Mouse (Mus musculus) liver (tissue): ENCODE data around the gene Psmc3ip.
"Not testable (repeated sequence)": the region's sequence is repeated elsewhere in the genome, so short reads cannot be mapped to it uniquely, and the experiment has no call there.

Experiments
- DNase-seq: peaks from one replicate; pipeline ENCODE4 v3.0.0-alpha.2; 2020; ENCODE audit warnings: mixed read lengths

The Psmc3ip gene

DNA sequence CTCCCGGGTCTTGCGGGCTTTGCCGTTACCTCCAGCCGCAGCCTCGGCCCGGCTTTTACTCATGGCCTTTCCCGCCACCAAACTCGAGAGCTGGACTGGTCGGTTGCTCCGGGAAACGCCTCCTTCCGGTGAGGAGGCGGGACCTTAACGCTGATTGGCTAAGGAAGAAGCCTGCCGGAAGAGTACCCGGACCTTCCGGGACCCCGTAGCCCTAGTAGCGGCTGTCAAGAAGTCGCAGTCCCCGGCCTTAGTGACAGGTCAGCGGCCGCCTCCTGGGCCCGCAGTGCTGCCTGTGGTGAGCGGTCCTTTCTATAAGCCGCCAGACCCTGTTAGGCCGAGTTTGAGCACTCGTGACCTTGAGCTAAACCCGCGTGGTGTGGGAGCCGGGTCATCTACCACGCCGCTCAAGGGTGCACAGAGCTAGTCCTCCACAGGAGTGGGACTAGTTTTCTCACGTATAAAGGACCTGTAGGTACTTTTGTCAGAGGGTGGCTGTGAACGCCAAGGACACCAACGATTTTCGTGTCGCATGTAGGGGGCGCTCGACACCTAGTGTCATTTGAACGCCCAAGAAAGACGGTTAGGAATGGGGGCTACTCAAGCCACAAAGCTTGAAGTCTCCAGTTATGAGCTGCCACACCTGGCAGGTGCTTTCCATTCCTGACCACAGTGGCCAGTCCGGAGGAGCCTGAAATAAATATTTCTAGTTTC is at the start of gene Psmc3ip:
Gene Psmc3ip (minus strand): TSS at position 123 of the 711 bp plus-strand sequence.
- DNase-seq: peak; percentile 94

DNA sequence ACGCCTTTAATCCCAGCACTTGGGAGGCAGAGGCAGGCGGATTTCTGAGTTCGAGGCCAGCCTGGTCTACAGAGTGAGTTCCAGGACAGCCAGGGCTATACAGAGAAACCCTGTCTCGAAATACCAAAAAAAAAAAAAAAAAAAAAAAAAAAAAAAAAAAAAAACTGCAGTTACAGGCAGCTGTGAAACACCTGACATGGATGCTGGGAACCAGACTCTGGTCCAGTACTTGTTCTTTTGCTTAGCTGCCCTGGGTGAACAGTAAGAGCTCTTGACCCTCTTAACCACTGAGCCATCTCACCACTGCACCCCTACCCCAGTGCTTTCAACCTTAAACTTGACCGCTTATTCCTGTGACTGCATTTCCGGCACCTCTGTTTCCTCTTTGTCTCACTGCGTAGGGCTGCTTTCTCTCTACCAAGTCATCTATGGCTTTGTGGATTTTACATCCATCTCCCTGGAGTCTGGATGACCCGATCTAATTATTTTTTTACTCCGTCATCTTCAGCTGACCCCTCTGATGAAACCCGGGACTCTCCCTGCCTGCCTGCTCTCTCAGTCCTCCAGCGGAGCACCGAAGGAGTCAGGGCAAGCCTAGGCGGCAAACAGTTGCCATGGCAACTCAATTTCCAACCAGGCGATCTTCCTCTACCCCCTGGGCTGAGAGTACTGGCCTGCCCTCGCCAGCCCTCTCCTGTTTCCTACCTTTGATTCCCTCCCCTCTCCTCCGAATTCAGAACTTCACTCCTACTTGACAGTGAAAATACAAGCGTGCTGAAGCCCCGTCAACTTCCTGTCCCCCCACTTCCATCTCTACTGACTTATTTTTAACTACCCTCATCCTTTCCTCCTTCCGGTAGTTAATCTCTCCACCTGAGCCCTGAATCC is 48.3 kb upstream of the Psmc3ip start:
- DNase-seq: no peak

DNA sequence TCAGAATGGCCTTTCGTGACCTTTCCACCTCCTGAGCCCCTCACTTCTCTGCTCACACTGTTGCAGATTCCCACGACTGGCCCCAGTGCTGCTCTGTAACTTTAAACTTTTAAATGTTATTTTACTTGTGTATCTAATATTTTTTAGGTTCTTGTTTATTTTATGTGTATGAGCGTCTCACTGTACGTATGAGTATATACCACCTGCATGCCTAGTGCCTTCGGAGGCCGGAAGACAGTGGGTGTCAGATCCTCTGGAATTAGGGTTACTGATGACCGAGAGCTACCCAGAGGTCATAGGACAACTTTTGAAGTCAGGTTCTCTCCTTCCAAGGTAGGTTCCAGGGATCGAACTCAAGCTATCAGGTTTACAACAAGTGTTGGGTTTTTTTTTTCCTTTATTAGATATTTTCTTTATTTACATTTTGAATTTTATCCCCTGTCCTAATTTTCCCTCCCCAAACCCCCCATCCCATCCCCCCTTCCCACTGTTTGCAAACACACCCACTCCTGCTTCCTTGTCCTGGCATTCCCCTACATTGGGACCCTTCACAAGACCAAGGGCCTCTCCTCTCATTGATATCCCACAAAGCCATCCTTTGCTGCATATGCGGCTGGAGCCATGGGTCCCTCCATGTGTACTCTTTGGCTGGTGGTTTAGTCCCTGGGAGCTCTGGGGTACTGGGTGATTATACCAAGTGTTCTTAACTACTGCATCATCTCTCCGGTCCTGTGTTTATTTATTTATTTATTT is 47.2 kb upstream of the Psmc3ip start:
- no peak for DNase-seq

DNA sequence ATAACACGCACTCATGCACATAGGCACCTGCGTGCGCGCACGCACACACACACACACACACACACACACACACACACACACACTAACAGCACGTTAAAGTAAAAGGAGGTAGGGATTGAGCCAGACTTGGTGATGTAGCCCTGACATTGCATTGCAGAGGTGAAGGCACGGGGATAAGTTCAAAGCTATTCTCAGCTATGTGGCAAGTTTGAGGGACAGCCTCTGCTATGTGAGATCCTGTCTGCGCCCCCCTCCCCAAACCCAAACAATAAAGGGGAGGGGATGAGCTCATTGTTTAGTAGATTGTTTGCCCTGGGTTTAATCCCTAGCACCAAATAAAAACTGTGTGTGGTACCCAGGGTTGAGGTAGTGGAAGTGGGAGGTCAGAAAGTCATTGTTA is 45.9 kb upstream of the Psmc3ip start:
- no peak for DNase-seq

DNA sequence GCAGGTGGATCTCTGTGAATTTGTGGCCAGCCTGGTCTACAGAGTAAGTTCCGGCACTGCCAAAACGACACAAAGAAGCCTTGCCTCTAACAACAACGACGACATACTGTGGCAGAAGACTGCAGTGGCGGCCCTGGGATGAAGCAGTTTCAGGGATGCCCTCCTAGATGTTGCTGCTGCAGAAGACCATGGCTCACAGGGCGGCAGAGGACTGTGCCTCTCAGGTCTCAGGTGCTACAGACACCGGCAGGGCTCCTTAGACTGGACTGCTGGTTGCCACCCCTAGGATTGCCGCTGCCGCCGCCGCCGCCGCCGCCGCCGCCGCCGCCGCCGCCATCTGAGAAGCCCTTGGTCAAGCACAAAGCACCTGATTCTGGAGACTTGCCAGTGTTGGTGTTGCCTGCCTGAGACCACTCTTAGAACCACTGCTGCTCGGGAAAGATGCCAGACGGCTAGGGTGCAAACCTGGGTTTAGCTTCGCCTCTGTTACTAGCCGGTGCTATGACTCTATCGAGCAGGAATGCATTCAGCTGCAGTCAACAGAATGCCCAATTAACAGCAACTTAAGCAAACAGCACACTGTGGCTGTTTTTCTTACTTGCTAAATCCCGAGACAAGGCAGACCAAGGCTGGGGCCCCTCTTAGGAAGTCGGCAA is 45.1 kb upstream of the Psmc3ip start:
- DNase-seq: no peak

DNA sequence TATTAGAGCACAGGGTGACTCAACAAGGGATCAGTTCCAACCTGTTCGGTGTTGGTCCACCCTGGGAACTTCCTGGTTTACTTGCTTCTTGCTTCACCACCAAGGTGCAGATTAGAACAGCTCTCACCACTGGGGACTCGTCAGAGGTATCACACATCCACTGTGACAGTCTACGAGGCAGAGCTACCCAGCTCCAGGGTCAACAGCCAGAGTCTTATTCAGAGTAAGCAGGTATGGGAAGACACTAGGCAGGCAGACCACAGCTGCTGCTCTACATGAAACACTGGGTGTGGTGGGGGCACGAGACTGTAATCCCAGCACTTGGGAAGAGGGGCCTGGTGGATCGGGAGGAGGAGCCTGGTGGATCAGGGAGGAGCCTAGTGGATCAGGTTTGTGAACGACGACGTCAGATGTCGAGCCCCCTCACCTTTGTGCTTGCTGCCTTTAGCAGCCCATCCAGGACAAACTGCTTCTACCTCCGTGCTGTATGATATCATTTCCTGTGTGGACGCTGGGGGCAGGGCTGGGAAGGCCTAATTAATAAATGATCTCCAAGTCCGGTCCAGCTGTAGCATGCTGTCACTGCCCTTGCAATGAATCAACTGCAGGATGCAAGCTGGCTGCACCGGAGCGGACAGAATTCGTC is 43.4 kb upstream of the Psmc3ip start:
- DNase-seq: no peak

DNA sequence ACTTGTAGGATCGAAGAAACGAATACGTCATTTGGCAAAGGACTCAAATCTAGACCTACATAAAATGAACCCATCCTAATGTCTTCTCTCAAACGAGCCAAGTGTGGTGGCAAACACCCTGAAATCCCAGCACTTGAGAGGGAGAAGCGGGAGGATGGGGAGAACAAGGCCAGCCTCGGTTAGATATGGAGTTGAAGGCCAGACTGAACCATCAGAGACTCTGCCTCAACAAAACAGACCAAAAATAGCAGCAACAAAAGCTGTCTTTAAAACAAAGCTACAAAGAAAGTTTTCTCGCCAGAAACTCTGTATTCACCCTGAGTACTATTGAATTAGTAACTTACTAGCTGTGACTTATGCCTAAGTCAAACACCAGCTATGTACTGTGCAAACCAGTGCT is 41.8 kb upstream of the Psmc3ip start:
- DNase-seq: no peak

DNA sequence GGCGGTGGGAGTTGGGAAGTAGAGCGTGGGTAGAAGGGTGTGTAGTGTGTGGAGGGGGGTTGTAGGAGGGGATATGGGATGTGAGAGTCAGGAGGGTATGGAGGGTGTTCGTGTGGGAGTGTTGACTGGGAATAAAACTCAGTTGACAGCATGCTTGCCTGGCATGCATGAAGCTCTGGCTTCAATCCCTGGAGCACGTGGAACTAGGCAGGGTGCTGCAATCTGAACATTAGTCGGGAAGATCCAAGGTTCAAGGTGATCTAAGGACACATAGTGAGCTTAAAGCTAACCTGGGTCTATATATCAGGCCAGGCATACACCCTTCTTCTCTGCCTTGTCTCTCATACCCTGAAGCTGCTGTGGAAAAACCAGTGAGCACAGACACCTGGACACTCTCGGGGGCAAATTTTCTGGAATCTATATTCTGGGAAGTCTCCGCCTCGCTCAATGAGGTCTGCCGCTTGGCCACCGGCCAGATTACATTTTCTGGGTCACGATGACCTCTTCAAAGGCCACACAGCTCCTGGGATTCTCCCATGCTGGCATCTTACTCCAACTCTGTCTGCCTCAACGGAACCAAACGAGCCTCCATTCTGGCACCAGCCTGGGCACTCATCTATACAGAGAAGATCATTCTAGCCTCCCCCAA is 39.1 kb upstream of the Psmc3ip start:
- DNase-seq: no peak

DNA sequence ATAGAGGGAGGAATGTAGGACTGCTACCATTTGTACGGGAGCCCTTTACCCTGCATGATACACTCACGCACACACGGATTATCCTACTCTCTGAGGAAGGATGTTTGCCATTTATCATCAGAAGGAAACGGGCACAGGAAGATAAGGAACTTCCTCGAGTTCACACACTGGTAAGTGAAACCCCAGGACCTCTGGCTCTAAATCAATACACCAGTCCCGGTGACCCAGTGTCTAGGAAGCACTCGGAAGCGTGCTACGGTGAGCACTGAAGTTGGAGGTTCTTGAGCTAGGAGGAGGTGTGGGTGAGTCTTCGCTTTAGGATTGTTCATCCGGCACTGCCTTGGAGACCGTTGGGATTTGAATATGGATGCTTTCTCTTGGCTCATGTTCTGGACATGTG is 37.8 kb upstream of the Psmc3ip start:
- DNase-seq: no peak

DNA sequence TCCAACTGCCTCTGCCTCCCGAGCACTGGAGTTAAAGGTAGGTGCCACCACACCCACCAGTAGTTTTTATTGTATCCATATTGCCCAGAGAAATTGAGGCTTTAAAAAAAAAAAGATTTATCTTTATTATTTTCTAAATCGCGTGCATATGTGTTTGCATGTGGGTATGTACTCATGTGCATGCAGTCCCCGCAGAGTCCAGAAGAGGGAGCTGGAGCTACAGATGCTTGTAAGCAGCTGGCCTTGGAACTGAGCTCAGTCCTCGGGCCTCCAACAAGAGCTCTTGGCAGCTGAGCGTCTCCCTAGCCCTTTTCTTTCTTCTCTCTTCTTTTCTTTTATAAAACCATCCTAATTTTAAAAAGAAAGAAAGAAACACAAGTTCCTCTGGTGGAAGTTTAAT is 36.5 kb upstream of the Psmc3ip start:
- DNase-seq: peak; percentile 68

DNA sequence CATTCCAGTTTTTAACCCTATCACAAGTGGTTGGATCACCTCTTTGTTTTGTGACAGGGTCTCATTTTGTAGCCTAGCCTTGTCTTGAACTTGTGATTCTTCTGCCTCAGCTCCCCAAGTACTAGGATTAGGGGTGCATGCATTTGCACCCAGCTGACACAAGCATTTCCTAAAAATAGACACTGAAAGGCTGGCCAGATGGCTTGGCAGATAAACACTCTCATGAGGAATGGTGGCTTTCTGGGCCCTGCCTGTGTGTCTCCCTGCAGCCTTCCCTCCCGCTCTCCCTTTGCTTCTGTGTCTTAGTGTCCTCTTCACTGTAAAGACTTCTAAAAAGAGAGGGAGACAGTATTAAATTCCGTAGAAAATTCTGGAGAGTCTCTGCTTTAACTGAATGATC is 36.0 kb upstream of the Psmc3ip start:
- no peak for DNase-seq

DNA sequence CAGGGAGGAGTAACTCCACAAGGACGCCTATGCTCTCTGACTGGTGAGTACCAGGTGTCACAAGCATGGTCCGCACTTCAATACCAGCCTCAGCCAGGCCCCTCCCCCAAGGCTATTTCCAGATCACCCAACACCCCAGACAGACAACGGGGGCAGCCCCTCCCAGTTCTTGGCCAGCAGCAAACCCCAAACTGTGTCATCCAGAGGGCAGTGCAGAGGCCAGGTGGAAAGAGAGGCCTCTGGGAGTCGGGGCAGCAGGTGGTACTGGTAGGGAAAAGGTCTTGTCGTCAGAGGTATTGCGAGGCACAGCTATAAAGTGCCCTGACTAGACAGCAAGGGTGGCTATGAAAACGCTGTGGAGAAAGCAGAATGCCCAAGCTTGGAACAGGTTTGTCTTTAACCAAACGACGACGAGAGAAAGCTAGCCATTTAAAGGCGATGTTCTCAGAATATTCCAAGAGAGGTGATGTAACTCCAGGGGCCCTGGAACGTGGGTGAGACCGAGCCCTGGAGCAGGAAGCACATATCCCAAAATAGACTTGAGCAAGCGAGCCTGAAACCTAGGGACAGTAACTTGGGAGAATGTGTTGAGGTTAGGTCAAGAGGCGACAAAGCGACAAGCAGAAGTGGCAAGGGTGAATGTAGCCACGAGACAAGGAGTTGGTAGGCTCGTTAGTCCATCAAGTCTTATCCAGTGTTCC is 35.0 kb upstream of the Psmc3ip start:
- no peak for DNase-seq

DNA sequence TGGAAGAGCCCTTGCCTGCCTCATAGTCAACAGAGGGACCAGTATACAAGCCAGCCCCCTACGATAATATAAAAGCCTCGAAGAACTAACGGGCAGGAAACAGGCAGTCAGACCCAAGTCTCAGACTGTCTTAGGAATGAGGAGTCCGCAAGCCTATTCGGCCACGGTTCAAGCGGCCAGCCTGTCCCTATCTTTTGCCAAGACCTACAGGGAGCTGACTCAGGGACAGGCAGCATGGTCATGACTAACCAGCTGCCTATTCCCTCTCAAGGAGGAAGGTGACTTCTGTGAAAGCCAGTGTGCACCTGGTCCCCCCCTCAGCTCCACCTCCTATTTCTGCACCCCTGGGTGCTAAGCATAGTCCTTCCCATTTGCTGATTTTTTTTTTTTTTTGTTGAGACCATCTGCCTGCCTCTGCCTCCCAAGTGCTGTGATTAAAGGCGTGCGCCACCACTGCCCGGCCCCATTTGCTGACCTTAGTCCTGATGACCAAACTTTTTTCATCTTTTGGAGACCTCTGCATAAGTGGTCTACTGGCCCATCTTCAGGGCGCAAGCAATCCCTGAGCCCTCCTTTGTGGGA is 33.9 kb upstream of the Psmc3ip start:
- DNase-seq: no peak

DNA sequence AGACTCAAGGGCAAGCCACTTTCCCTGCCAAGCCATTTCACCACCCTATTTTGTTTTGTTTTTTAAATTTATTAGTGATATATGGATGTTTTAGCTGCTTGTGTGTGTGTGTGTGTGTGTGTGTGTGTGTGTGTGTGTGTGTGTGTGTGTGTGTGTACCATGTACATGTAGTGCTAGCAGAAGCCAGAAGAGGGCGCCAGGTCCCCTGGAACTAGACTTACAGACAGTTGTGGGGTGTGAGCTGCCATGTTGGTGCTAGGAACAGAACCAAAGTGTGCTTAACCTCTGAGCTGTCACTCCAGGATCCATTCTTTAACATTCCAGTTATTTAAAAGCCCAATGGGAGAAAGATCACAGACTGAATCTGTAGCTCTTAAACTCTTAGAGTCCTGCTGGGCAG is 31.8 kb upstream of the Psmc3ip start:
- no peak for DNase-seq

DNA sequence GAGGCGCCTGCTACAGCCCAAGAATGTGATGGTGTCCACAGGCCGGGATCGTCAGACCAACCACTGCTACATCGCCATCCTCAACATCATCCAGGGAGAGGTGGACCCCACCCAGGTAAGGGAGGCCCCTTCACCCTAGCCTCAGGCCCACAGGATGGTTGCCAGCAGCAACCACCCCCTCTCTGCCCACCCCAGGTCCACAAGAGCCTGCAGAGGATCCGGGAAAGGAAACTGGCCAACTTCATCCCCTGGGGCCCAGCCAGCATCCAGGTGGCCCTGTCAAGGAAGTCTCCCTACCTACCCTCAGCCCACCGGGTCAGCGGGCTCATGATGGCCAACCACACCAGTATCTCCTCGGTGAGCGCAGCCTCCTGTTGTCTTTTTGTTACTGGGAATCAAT is 29.8 kb upstream of the Psmc3ip start:
- DNase-seq: not testable (repeated sequence)

DNA sequence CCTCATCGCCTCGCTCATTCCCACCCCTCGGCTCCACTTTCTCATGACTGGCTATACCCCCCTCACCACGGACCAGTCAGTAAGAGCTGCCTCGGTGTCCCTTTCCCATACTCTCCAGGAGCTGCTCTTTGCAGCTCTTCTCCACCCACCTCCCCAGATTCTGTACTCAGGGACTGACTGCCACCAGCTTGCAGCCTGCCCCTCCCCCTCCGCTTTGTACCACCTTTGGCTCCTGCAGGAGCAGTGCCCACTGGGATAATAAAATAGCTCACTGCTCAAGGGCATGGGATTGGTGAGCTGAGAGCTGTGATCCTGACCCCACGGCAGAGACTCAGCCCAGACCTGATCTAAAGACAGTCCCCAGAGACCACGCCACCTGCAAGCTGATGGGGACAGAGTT is 29.3 kb upstream of the Psmc3ip start:
- DNase-seq: not testable (repeated sequence)

DNA sequence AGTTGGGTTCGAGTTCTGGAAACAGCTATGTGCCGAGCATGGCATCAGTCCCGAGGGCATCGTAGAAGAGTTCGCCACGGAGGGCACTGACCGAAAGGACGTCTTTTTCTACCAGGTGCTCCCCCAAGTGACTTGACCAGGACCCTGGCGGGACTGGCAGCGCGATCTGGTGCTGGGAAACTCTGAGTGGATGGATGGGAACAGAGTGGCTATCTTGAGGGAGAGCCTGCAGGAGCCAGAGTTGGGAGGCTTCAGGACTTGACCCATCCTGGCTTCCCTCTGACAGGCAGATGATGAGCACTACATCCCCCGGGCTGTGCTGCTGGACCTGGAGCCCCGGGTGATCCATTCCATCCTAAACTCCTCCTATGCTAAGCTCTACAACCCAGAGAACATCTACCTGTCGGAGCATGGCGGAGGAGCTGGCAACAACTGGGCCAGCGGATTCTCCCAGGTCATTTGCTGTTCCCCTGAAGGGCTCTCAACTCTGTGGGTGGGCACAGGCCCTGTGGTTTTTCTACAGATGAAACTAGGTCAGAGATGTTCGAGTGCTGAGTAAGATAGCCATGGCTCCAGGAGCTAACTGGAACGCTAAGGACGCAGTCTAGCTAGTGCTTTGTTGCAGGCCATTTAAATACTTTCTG is 25.4 kb upstream of the Psmc3ip start:
- no peak for DNase-seq

DNA sequence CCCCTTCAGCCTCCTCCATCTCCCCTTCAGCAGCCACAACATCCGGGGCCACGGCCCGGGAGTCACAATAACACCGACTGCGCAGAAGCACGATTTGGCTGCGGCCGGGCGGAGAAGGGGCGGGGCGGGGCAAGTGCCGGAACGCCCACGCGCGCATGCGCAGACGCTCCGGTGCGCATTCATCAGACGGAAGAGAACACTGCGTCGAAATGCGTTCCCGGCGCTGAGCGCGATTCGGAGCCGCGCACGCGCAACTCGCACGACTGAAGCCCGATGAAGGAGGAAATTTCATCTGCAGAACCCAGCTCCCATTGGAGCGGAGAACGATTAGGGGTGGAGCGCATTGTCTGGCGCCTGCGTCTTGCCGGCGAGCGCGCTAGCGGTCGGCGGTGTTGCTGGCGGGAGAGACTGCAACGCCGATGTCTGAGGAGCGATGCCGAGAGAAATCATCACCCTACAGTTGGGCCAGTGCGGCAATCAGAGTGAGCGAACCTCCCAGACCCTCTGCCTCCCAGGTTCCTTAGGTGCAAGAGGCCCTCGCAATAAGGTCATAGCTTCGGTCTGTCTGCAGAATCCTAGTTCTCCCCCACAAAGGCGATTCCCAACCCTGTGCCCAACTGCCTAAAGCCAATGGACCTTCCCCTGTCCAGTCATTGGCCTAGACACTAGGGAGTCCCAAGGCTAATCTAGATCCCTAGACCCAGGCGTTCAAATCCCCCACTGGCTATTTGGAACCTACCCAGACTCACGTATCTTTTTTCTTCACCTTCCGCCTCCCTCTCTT is 24.7 kb upstream of the Psmc3ip start, which contains the start of the genes Retreg3 and Tubg1:
Gene Retreg3 (minus strand): TSS at position 133 of the 784 bp plus-strand sequence.
Gene Tubg1 (plus strand): TSS at position 178 of the 784 bp plus-strand sequence.
- DNase-seq: peak; percentile 99

DNA sequence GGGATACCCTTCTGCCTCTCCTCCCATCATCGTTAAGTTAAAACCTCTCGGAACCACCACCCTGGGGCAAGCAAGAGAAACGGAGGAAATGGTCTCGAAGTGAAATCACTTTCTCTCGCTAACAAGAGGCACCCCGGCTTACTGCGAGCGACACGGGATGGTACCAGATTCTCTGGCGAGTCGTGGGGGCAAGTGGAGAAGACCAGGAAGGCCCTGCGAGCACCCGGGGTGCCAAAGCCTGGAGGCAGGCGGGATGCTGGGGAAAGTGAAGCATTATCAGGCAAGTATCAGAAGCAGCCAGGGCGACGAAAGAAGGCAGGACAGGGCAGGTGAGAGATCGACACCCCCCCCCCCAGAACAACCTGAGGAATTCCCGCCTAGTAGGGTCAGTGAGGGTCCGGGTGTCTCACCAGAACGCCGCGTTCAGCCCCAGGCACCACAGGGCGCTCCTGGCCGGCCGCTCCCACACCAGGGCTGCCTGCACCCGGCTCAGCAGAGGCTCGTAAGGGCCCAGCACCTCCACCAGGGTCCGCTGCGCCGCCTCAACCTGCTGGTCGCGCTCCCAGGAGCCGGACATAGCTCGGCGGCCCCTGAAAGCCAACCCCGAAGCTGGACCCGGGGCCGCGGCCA is 24.0 kb upstream of the Psmc3ip start:
- peak; percentile 58 for DNase-seq
